ENCODE assay signal across 15 mouse cellular contexts in genomic region chr5:101496924-101497697, GRCm38 (mm10).
DNase-seq lines count a peak whose midpoint lies in the region; ATAC-seq and TF ChIP-seq lines count a peak whose summit lies in the region.
"Had no signal": no experiment of that assay in that cellular context is flagged by ENCODE, and none has a peak within 500 bp of the region (broad histone marks: within the 10 kb centered on the region; RNA-seq: fewer than 3 reads in every experiment).

No protein-coding gene starts in this region.

- no peaks in the 10 kb centered on the region for H3K9me3 ChIP-seq in hindbrain, embryonic 12.5 days (replicated peaks)
- H3K9me3 ChIP-seq in midbrain, postnatal 0 days (ENCODE audit: low read length): no peaks in the 10 kb centered on the region
- H3K9me3 ChIP-seq: limb, embryonic 12.5 days; lung, embryonic 15.5 days had no signal

- 38% methylated on average over 16 of the region's 16 CpGs for WGBS in hindbrain, embryonic 12.5 days
- WGBS in midbrain, postnatal 0 days: 51% methylated on average over 16 of the region's 16 CpGs

- H3K4me1 ChIP-seq in hindbrain, embryonic 12.5 days: peaks cover 7% of the 10 kb centered on the region
- H3K4me1 ChIP-seq in midbrain, postnatal 0 days (ENCODE audit: insufficient read depth, low read length): no peaks in the 10 kb centered on the region
- H3K4me1 ChIP-seq: limb, embryonic 12.5 days; lung, embryonic 15.5 days had no signal

- no peak overlapping the region for H3K4me3 ChIP-seq in hindbrain, embryonic 12.5 days
- H3K4me3 ChIP-seq in midbrain, postnatal 0 days (ENCODE audit: low read depth, low read length): no peak overlapping the region
- H3K4me3 ChIP-seq: heart, adult 2 months; limb, embryonic 12.5 days; lung, embryonic 15.5 days had no signal

- ATAC-seq in hindbrain, embryonic 12.5 days (ENCODE audit: low FRiP score): peak; percentile 92
- ATAC-seq in midbrain, postnatal 0 days (ENCODE audit: low FRiP score): no peak

- H3K4me2 ChIP-seq in hindbrain, embryonic 12.5 days (replicated peaks): no peak overlapping the region
- H3K4me2 ChIP-seq in midbrain, postnatal 0 days (ENCODE audit: low read depth, low read length, poor library complexity, severe bottlenecking): no peak overlapping the region
- H3K4me2 ChIP-seq: limb, embryonic 12.5 days; lung, embryonic 15.5 days had no signal

- H3K27me3 ChIP-seq in hindbrain, embryonic 12.5 days: peaks cover 39% of the 10 kb centered on the region
- H3K27me3 ChIP-seq in midbrain, postnatal 0 days (ENCODE audit: insufficient read depth, low read length): peaks cover 14% of the 10 kb centered on the region
- H3K27me3 ChIP-seq: limb, embryonic 12.5 days; lung, embryonic 15.5 days had no signal

- H3K27ac ChIP-seq in hindbrain, embryonic 12.5 days: peak overlapping the region; percentile 46
- H3K27ac ChIP-seq in midbrain, postnatal 0 days (ENCODE audit: low read depth, low read length): no peak overlapping the region
- H3K27ac ChIP-seq: heart, adult 2 months; limb, embryonic 12.5 days; lung, embryonic 15.5 days had no signal

- H3K9ac ChIP-seq in hindbrain, embryonic 12.5 days: no peak overlapping the region
- H3K9ac ChIP-seq in midbrain, postnatal 0 days (replicated peaks; ENCODE audit: low read length, poor library complexity, severe bottlenecking): no peak overlapping the region
- H3K9ac ChIP-seq: limb, embryonic 12.5 days; lung, embryonic 15.5 days had no signal

- H3K36me3 ChIP-seq in hindbrain, embryonic 12.5 days: no peaks in the 10 kb centered on the region
- no peaks in the 10 kb centered on the region for H3K36me3 ChIP-seq in midbrain, postnatal 0 days (ENCODE audit: insufficient read depth, low read length)
- H3K36me3 ChIP-seq: limb, embryonic 12.5 days; lung, embryonic 15.5 days had no signal

- peak; percentile 43 for DNase-seq in embryo, embryonic 10 days (ENCODE audit: low spot score)
- no peak for DNase-seq in embryo, embryonic 9.5 days (ENCODE audit: extremely low spot score)
- DNase-seq in MN1 (ENCODE audit: low spot score): peak; percentile 47
- DNase-seq in midbrain, postnatal 0 days (ENCODE audit: low spot score): peak; percentile 41
- no peak for DNase-seq in spleen, adult 18-20 months
- no peak for DNase-seq in thymus, adult 18-20 months
- DNase-seq in right cerebral cortex, postnatal 4 days: no peak
- DNase-seq: adrenal gland, postnatal 10 days; B cell, adult 2 months; cerebellum, adult 11 months; heart, adult 2 months; kidney, postnatal 36 days had no signal

- no peak for TF ChIP-seq CTCF in midbrain, postnatal 0 days (IDR thresholded peaks at IDR 0.05)

Comparison
In these comparisons a context has a peak if more than half of its experiments do, and no peak if none do; other contexts are left out.
1. DNase-seq: peak in embryo, embryonic 10 days (single experiment), MN1 (single experiment) and midbrain, postnatal 0 days (single experiment); none in embryo, embryonic 9.5 days (single experiment), spleen, adult 18-20 months (0 of 2), thymus, adult 18-20 months (0 of 2) and right cerebral cortex, postnatal 4 days (single experiment).